Mouse (Mus musculus) embryonic facial prominence, embryonic 11.5 days (tissue): ENCODE data around the gene Mthfd1l. TPM values are rescaled to one million over a fixed set of nuclear protein-coding genes. Genes with fewer than 3 reads are reported as not detected.

Experiments used
- ATAC-seq: fragments of 200-750 bp; cut with Nextera tagmentation; replicated peaks from 2 replicates; pipeline ENCODE4 v1.8.0; 2017; ENCODE audit warnings: low read depth; ENCODE audit not compliant: insufficient number of reproducible peaks, low FRiP score, low TSS enrichment
- DNase-seq: peaks from one replicate; pipeline ENCODE4 v3.0.0-alpha.2; 2015; ENCODE audit warnings: low spot score
- H3K27ac ChIP-seq: fragments of 300-500 bp; sonication (generic); replicated peaks from 2 replicates; pipeline ENCODE4 v1.5.1; 2014; ENCODE audit warnings: mild to moderate bottlenecking, low read depth, low read length, control low read depth
- H3K27me3 ChIP-seq: fragments of 300-500 bp; sonication (generic); 2 replicates; pipeline ENCODE4 v1.6.1; 2014; ENCODE audit warnings: mild to moderate bottlenecking, low read length, moderate library complexity, mixed read lengths; ENCODE audit not compliant: control insufficient read depth, insufficient read depth
- H3K36me3 ChIP-seq: fragments of 300-500 bp; sonication (generic); replicated peaks from 2 replicates; pipeline ENCODE4 v1.6.1; 2014; ENCODE audit warnings: low read depth, mild to moderate bottlenecking, low read length, moderate library complexity, mixed read lengths; ENCODE audit not compliant: control insufficient read depth, insufficient read depth
- H3K4me1 ChIP-seq: fragments of 300-500 bp; sonication (generic); 2 replicates; pipeline ENCODE4 v1.6.1; 2014; ENCODE audit warnings: low read length, mixed read lengths; ENCODE audit not compliant: control insufficient read depth, insufficient read depth
- H3K4me2 ChIP-seq: fragments of 300-500 bp; sonication (generic); 2 replicates; pipeline ENCODE4 v1.6.1; 2014; ENCODE audit warnings: low read depth, mild to moderate bottlenecking, control low read depth, low read length, moderate library complexity
- H3K4me3 ChIP-seq: fragments of 300-500 bp; sonication (generic); 2 replicates; pipeline ENCODE4 v1.5.1; 2014; ENCODE audit warnings: low read depth, low read length, control low read depth
- H3K9ac ChIP-seq: fragments of 300-500 bp; sonication (generic); replicated peaks from 2 replicates; pipeline ENCODE4 v1.6.1; 2014; ENCODE audit warnings: mild to moderate bottlenecking, control low read depth, low read length
- H3K9me3 ChIP-seq: fragments of 300-500 bp; sonication (generic); replicated peaks from 2 replicates; pipeline ENCODE4 v1.6.1; 2016; ENCODE audit warnings: mild to moderate bottlenecking, low read length, inconsistent platforms, mixed read lengths; ENCODE audit not compliant: control insufficient read depth
- WGBS: fragments of 180-500 bp; shearing (Covaris S2); extraction: QIAGEN DNeasy Blood & Tissue Kit; methylation state at CpG from one replicate; pipeline ENCODE4 v1.1.7; 2014; 5-methylcytosine and 5-hydroxymethylcytosine counted together
- polyA plus RNA-seq: library from polyadenylated mRNA; unstranded; fragments of >200 nt; fragmentation: Nextera tagmentation; extraction: Ambion mirVana; gene quantifications from 2 replicates; pipeline ENCODE4 v1.2.1, GENCODE M21; 2014

The Mthfd1l gene
- polyA plus RNA-seq, 1 experiment from 2014 or later: 13.6 TPM

GRCm38 (mm10) chr10:4084907-4085306 lies 112.0 kb downstream of the Mthfd1l start:
- WGBS: 87% methylated on average over 4 of the region's 4 CpGs
- no peak for DNase-seq
- H3K9ac ChIP-seq: no peak overlapping the region
- no peaks in the 10 kb centered on the region for H3K36me3 ChIP-seq
- H3K4me1 ChIP-seq: no peaks in the 10 kb centered on the region
- H3K27me3 ChIP-seq: no peaks in the 10 kb centered on the region
- ATAC-seq: no peak
- no peak overlapping the region for H3K27ac ChIP-seq
- H3K9me3 ChIP-seq: no peaks in the 10 kb centered on the region
- no peak overlapping the region for H3K4me3 ChIP-seq
- no peak overlapping the region for H3K4me2 ChIP-seq

- 72% methylated on average over 7 of the region's 7 CpGs for WGBS
- ATAC-seq: no peak
- H3K4me1 ChIP-seq: no peaks in the 10 kb centered on the region
- no peak overlapping the region for H3K9ac ChIP-seq
- no peak overlapping the region for H3K4me2 ChIP-seq
- H3K36me3 ChIP-seq: no peaks in the 10 kb centered on the region
- H3K27me3 ChIP-seq: no peaks in the 10 kb centered on the region
- H3K27ac ChIP-seq: no peak overlapping the region
- no peak overlapping the region for H3K4me3 ChIP-seq
- H3K9me3 ChIP-seq: no peaks in the 10 kb centered on the region
- DNase-seq: no peak
Observed at GRCm38 (mm10) chr10:4085363-4086141, 112.6 kb downstream of the Mthfd1l start.

GRCm38 (mm10) chr10:4087563-4087962 lies 114.6 kb downstream of the Mthfd1l start:
- Histone ChIP-seq H3K4me2 (no peak overlapping the region), H3K27ac (no peak overlapping the region), H3K36me3 (no peaks in the 10 kb centered on the region), H3K27me3 (no peaks in the 10 kb centered on the region), H3K9me3 (no peaks in the 10 kb centered on the region), H3K4me1 (no peaks in the 10 kb centered on the region), H3K4me3 (no peak overlapping the region), H3K9ac (no peak overlapping the region)
- no peak for DNase-seq
- WGBS: 85% methylated on average over 3 of the region's 3 CpGs
- ATAC-seq: no peak

- no peaks in the 10 kb centered on the region for H3K4me1 ChIP-seq
- H3K36me3 ChIP-seq: no peaks in the 10 kb centered on the region
- H3K9ac ChIP-seq: no peak overlapping the region
- WGBS: 74% methylated on average over 7 of the region's 7 CpGs
- ATAC-seq (no peak), DNase-seq (peak; percentile 78)
- no peak overlapping the region for H3K27ac ChIP-seq
- H3K27me3 ChIP-seq: no peaks in the 10 kb centered on the region
- no peaks in the 10 kb centered on the region for H3K9me3 ChIP-seq
- no peak overlapping the region for H3K4me2 ChIP-seq
- no peak overlapping the region for H3K4me3 ChIP-seq
Observed at GRCm38 (mm10) chr10:4088744-4089414, 116.0 kb downstream of the Mthfd1l start.

GRCm38 (mm10) chr10:4089885-4090284 lies 117.0 kb downstream of the Mthfd1l start:
- H3K4me3 ChIP-seq: no peak overlapping the region
- no peak overlapping the region for H3K4me2 ChIP-seq
- no peaks in the 10 kb centered on the region for H3K4me1 ChIP-seq
- 83% methylated on average over 15 of the region's 15 CpGs for WGBS
- ATAC-seq: no peak
- H3K9me3 ChIP-seq: no peaks in the 10 kb centered on the region
- no peaks in the 10 kb centered on the region for H3K36me3 ChIP-seq
- no peak for DNase-seq
- no peaks in the 10 kb centered on the region for H3K27me3 ChIP-seq
- H3K27ac ChIP-seq: no peak overlapping the region
- no peak overlapping the region for H3K9ac ChIP-seq

- 96% methylated on average over 8 of the region's 8 CpGs for WGBS
- H3K9ac ChIP-seq: no peak overlapping the region
- no peak overlapping the region for H3K27ac ChIP-seq
- H3K4me3 ChIP-seq: no peak overlapping the region
- no peak for DNase-seq
- no peaks in the 10 kb centered on the region for H3K9me3 ChIP-seq
- ATAC-seq: no peak
- H3K36me3 ChIP-seq: no peaks in the 10 kb centered on the region
- H3K4me2 ChIP-seq: no peak overlapping the region
- H3K27me3 ChIP-seq: no peaks in the 10 kb centered on the region
- H3K4me1 ChIP-seq: no peaks in the 10 kb centered on the region
Observed at GRCm38 (mm10) chr10:4092990-4093389, 120.1 kb downstream of the Mthfd1l start.

- Histone ChIP-seq H3K27ac (no peak overlapping the region), H3K4me1 (no peaks in the 10 kb centered on the region), H3K4me3 (no peak overlapping the region), H3K9me3 (no peaks in the 10 kb centered on the region), H3K4me2 (no peak overlapping the region), H3K9ac (no peak overlapping the region), H3K36me3 (no peaks in the 10 kb centered on the region), H3K27me3 (no peaks in the 10 kb centered on the region)
- DNase-seq (no peak), ATAC-seq (no peak)
- 92% methylated on average over 9 of the region's 9 CpGs for WGBS
Observed at GRCm38 (mm10) chr10:4094093-4094817, 121.3 kb downstream of the Mthfd1l start.

GRCm38 (mm10) chr10:4096151-4096550 lies 123.2 kb downstream of the Mthfd1l start:
- no peak for ATAC-seq
- H3K36me3 ChIP-seq: no peaks in the 10 kb centered on the region
- no peak overlapping the region for H3K4me2 ChIP-seq
- no peaks in the 10 kb centered on the region for H3K27me3 ChIP-seq
- no peaks in the 10 kb centered on the region for H3K9me3 ChIP-seq
- 88% methylated on average over 5 of the region's 5 CpGs for WGBS
- H3K27ac ChIP-seq: no peak overlapping the region
- no peak for DNase-seq
- no peaks in the 10 kb centered on the region for H3K4me1 ChIP-seq
- H3K9ac ChIP-seq: no peak overlapping the region
- no peak overlapping the region for H3K4me3 ChIP-seq
